Mouse (Mus musculus) adrenal gland, postnatal 14 days (tissue): ENCODE data around the gene Cog3. TPM values are rescaled to one million over a fixed set of nuclear protein-coding genes. Genes with fewer than 3 reads are reported as not detected.
A peak's percentile ranks its signal among the peaks of the same experiment; 100 is the strongest.

ENCODE experiments used
- DNase-seq: peaks from one replicate; pipeline ENCODE4 v3.0.0; 2021; ENCODE audit warnings: mixed read lengths
- total RNA-seq: library from RNA; stranded (reverse); gene quantifications from 2 replicates; pipeline ENCODE4 v1.2.3, GENCODE M21; 2021

Cog3 gene
- total RNA-seq, 1 experiment from 2014 or later: 22.2 TPM

- peak; percentile 64 for DNase-seq
Observed at GRCm38 (mm10) chr14:75761028-75761805, 6.9 kb upstream of the Cog3 start.

GRCm38 (mm10) chr14:75758401-75758800 lies 4.1 kb upstream of the Cog3 start:
- DNase-seq: no peak

GRCm38 (mm10) chr14:75757821-75758220 lies 3.5 kb upstream of the Cog3 start:
- DNase-seq: no peak

- DNase-seq: peak; percentile 70
Observed at GRCm38 (mm10) chr14:75756971-75757370, 2.7 kb upstream of the Cog3 start.

GRCm38 (mm10) chr14:75753206-75753605 lies 1.1 kb downstream of the Cog3 start:
- no peak for DNase-seq

- DNase-seq: no peak
Observed at GRCm38 (mm10) chr14:75751040-75751439, 3.3 kb downstream of the Cog3 start.

- no peak for DNase-seq
Observed at GRCm38 (mm10) chr14:75749123-75749522, 5.2 kb downstream of the Cog3 start.

- DNase-seq: no peak
Observed at GRCm38 (mm10) chr14:75747960-75748359, 6.4 kb downstream of the Cog3 start.

- no peak for DNase-seq
Observed at GRCm38 (mm10) chr14:75741904-75742303, 12.4 kb downstream of the Cog3 start.

- DNase-seq: no peak
Observed at GRCm38 (mm10) chr14:75735597-75735996, 18.7 kb downstream of the Cog3 start.

GRCm38 (mm10) chr14:75732631-75733030 lies 21.7 kb downstream of the Cog3 start:
- no peak for DNase-seq

- DNase-seq: no peak
Observed at GRCm38 (mm10) chr14:75731361-75731760, 23.0 kb downstream of the Cog3 start.

GRCm38 (mm10) chr14:75728111-75728510 lies 26.2 kb downstream of the Cog3 start:
- DNase-seq: no peak

- peak; percentile 53 for DNase-seq
Observed at GRCm38 (mm10) chr14:75727046-75727445, 27.3 kb downstream of the Cog3 start.

GRCm38 (mm10) chr14:75722816-75723215 lies 31.5 kb downstream of the Cog3 start:
- no peak for DNase-seq

GRCm38 (mm10) chr14:75721977-75722563 lies 32.2 kb downstream of the Cog3 start:
- DNase-seq: peak; percentile 67

GRCm38 (mm10) chr14:75720121-75720520 lies 34.2 kb downstream of the Cog3 start:
- no peak for DNase-seq

- no peak for DNase-seq
Observed at GRCm38 (mm10) chr14:75716410-75716809, 37.9 kb downstream of the Cog3 start.

GRCm38 (mm10) chr14:75713661-75714060 lies 40.7 kb downstream of the Cog3 start:
- DNase-seq: no peak

- no peak for DNase-seq
Observed at GRCm38 (mm10) chr14:75712687-75713086, 41.6 kb downstream of the Cog3 start.

GRCm38 (mm10) chr14:75711731-75712130 lies 42.6 kb downstream of the Cog3 start:
- DNase-seq: no peak

- no peak for DNase-seq
Observed at GRCm38 (mm10) chr14:75708986-75709385, 45.3 kb downstream of the Cog3 start.

GRCm38 (mm10) chr14:75707771-75708170 lies 46.5 kb downstream of the Cog3 start:
- DNase-seq: no peak

- no peak for DNase-seq
Observed at GRCm38 (mm10) chr14:75706647-75707046, 47.7 kb downstream of the Cog3 start.
